Mouse (Mus musculus) ovary, adult 2 months (tissue): ENCODE data around the gene Dlx1. TPM values are rescaled to one million over a fixed set of nuclear protein-coding genes. Genes with fewer than 3 reads are reported as not detected.

ENCODE experiments used
- polyA plus RNA-seq: library from polyadenylated mRNA; depleted of rRNA; stranded (reverse); fragments of >200 nt; gene quantifications from 2 replicates; pipeline ENCODE4 v1.2.3, GENCODE M21; 2012; rRNA removed

The Dlx1 gene
- polyA plus RNA-seq: 0.12 and 0.32 TPM in 2 replicates

GRCm38 (mm10) chr2:71528014-71528713 lies at the start of gene Dlx1:
TSS of gene Dlx1 (plus strand) at chr2:71528113.

GRCm38 (mm10) chr2:71546640-71547071 lies 18.7 kb downstream of the Dlx1 start, which contains the start of gene Dlx2:
TSS of gene Dlx2 (minus strand) at chr2:71546754.

Other genes with a start within 250 kb of the Dlx1 start
- 37.0 and 40.8 TPM in 2 replicates for gene Slc25a12, start 160.4 kb upstream of the Dlx1 start, polyA plus RNA-seq
- 1.6 and 2.9 TPM in 2 replicates for gene Hat1, start 139.2 kb upstream of the Dlx1 start, polyA plus RNA-seq
- gene Metap1d, start 74.8 kb upstream of the Dlx1 start, polyA plus RNA-seq: 18.9 and 26.8 TPM in 2 replicates
- gene Dlx2, start 18.6 kb downstream of the Dlx1 start, polyA plus RNA-seq: not detected in 2 replicates
- gene Itga6, start 217.5 kb downstream of the Dlx1 start, polyA plus RNA-seq: 34.4 and 48.2 TPM in 2 replicates